Mouse (Mus musculus) B cell, adult 67 days (primary cell): Measurements from ENCODE around the gene Gm5592. TPM values are rescaled to one million over a fixed set of nuclear protein-coding genes. Genes with fewer than 3 reads are reported as not detected.

ENCODE experiments used
- total RNA-seq, 2 experiments: library from RNA; stranded (reverse); gene quantifications; 4 replicates each; pipeline ENCODE4 v1.2.4; 2023

Gm5592 gene
- not detected for total RNA-seq

DNA sequence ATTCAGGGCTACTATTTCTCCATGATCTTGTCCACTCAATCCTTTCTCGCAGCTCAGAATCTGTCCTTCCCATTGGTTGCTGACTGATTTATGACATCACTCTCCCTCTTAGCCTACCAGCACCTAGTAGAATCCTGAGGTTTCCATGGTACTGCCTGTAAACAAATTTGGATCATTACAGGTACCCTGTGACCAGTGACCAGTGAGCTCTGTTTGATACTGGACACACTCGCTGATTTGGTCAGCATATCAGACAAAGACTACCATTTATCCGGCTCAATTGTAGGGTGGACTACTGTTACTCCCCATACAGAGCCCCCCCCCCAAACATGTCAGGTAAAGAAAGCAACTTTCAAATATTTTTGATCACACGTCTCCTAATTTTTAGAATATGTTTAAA is at the start of gene Gm5592:
Gm5592 (plus strand) TSS at position 301 of the 400 bp plus-strand sequence.

Other genes with a start within 250 kb of the Gm5592 start
- gene 4930433I11Rik, start 166.3 kb upstream of the Gm5592 start, total RNA-seq, result not detected
- not detected for gene Gm4884, start 121.1 kb upstream of the Gm5592 start, total RNA-seq
- gene AI987944, start 239.5 kb downstream of the Gm5592 start, total RNA-seq, result 10 to 100 TPM; 20.2 to 25.4 TPM